Mouse (Mus musculus) cerebellum, adult 2 months (tissue): ENCODE data around the gene Arl5a. TPM values are rescaled to one million over a fixed set of nuclear protein-coding genes. Genes with fewer than 3 reads are reported as not detected.
A peak's percentile ranks its signal among the peaks of the same experiment; 100 is the strongest.

Source experiments
- DNase-seq, 2 experiments: peaks; one replicate each; pipeline ENCODE4 v3.0.0; 2021
- H3K27ac ChIP-seq: fragments of 200-500 bp; 2 replicates; pipeline ENCODE4 v1.5.1; 2012; ENCODE audit warnings: low read length, control low read depth, inconsistent platforms; ENCODE audit not compliant: insufficient read depth
- H3K27me3 ChIP-seq: fragments of 200-500 bp; 2 replicates; pipeline ENCODE4 v1.6.1; 2012; ENCODE audit warnings: inconsistent platforms, mild to moderate bottlenecking, low read length, moderate library complexity; ENCODE audit not compliant: control insufficient read depth, insufficient read depth
- H3K4me1 ChIP-seq: fragments of 200-500 bp; 2 replicates; pipeline ENCODE4 v1.6.1; 2011; ENCODE audit warnings: low read length; ENCODE audit not compliant: control insufficient read depth, insufficient read depth
- H3K4me3 ChIP-seq: fragments of 200-500 bp; replicated peaks from 2 replicates; pipeline ENCODE3; 2011; ENCODE audit warnings: mild to moderate bottlenecking, low read depth, low read length, control low read depth; ENCODE audit not compliant: insufficient read depth
- CTCF ChIP-seq: fragments of 200-500 bp; IDR thresholded peaks from 2 replicates; pipeline ENCODE4 v1.5.1; 2011; ENCODE audit warnings: low read depth, mild to moderate bottlenecking, control low read depth, low read length, moderate library complexity, borderline replicate concordance; ENCODE audit not compliant: insufficient read depth
- POLR2A ChIP-seq: fragments of 200-500 bp; IDR thresholded peaks from 2 replicates; pipeline ENCODE4 v1.6.1; 2011; ENCODE audit warnings: low read length, control low read depth, borderline replicate concordance; ENCODE audit not compliant: insufficient read depth
- WGBS: fragments of 180-500 bp; shearing (Covaris S2); methylation state at CpG from one replicate; pipeline ENCODE4 v1.1.7; 2018; 5-methylcytosine and 5-hydroxymethylcytosine counted together
- polyA plus RNA-seq: library from polyadenylated mRNA; depleted of rRNA; stranded (reverse); fragments of >200 nt; gene quantifications from 2 replicates; pipeline ENCODE4 v1.2.3, GENCODE M21; 2012; rRNA removed

Gene Arl5a
- polyA plus RNA-seq: 56.7 and 57.3 TPM in 2 replicates

DNA sequence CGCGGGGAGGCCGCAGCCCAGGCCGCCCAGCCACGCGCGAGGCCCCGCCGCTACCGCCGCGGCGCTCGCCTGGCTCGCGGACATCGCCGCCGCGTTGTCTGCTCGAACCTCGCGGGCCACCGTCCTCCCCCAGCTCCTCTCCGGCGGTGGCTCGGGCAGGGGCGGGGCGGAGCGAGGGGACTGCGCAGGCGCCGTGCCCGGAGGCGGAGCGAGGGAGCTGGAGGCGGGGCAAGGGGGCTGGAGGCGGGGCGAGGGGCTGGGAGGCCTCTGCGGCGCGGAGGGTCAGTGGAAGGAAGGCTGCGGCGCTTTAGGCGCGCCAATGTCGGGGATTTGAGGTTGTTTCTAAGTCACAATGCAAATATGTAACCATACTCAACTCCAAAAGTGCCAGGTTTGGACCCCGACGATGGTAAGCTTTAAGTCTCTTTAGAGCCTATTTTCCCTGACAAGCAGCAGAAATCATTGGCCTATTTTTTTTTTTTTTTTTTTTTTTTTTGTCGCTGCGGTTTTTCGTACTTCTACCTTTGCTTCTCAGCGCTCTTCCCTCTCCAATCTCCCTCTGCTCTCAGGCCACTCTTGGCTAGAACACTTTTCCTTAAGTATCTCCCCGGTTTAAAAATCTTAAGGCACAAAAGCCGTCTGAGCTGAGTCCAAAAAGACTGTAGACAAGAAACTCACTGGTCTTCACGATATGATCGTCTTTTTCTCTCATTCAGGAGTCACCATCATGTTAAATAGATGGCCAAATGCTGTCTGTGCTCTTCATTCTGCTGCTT, at the start of gene Arl5a:
Arl5a (minus strand) TSS at position 155 of the 776 bp plus-strand sequence.
- TF ChIP-seq CTCF (no peak), POLR2A (peak; percentile 95)
- under 1% methylated on average over 57 of the region's 57 CpGs for WGBS

GRCm38 (mm10) chr2:52471545-52472291, 47.0 kb upstream of the Arl5a start:
- TF ChIP-seq POLR2A (no peak), CTCF (no peak)
- peak; percentile 45 to 70 for DNase-seq
- Histone ChIP-seq H3K4me1 (peaks cover 42% of the 10 kb centered on the region), H3K27ac (no peak overlapping the region), H3K27me3 (no peaks in the 10 kb centered on the region), H3K4me3 (no peak overlapping the region)
- WGBS: 28% methylated on average over 4 of the region's 4 CpGs

More for the DNA sequence above, at the start of gene Arl5a:
- no peaks in the 10 kb centered on the region for H3K27me3 ChIP-seq
- DNase-seq: peak; percentile 96 to 98
- H3K4me3 ChIP-seq: peak within 1 kb of the TSS; percentile 98
- H3K4me1 ChIP-seq: peaks cover 19% of the 10 kb centered on the region; the same call in 1 of the 2 replicates
- H3K27ac ChIP-seq: peak within 1 kb of the TSS; percentile 95

GRCm38 (mm10) chr2:52470044-52470560, 45.4 kb upstream of the Arl5a start:
- WGBS: 91% methylated on average over 4 of the region's 4 CpGs

DNA sequence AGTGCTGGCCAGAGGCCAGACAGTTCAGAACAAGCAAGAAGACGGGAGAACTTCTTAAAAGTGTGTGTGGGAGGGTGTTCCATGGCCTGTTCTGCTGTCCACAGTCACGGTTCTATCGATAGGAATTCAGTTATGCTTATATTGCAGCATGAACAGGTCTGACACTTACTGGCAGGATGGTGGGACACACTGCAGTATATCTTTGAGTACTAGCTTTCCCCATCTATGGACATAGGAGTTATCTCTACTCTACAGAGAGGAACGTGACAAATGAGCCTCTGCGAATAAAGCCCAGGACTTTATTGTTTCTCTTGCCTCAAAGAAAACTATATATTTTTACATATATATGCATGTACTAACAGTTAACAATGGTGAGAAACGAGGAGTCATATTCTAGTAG, 42.9 kb upstream of the Arl5a start:
- H3K27ac ChIP-seq: no peak overlapping the region
- TF ChIP-seq POLR2A: no peak
- no peak for TF ChIP-seq CTCF
- 81% methylated on average over 6 of the region's 6 CpGs for WGBS
- DNase-seq: no peak
- H3K4me1 ChIP-seq: peaks cover 12% of the 10 kb centered on the region
- no peaks in the 10 kb centered on the region for H3K27me3 ChIP-seq
- no peak overlapping the region for H3K4me3 ChIP-seq

More at GRCm38 (mm10) chr2:52470044-52470560, 45.4 kb upstream of the Arl5a start:
- Histone ChIP-seq H3K4me1 (peaks cover 31% of the 10 kb centered on the region), H3K27ac (no peak overlapping the region), H3K27me3 (no peaks in the 10 kb centered on the region), H3K4me3 (no peak overlapping the region)
- no peak for DNase-seq
- TF ChIP-seq CTCF (no peak), POLR2A (no peak)

DNA sequence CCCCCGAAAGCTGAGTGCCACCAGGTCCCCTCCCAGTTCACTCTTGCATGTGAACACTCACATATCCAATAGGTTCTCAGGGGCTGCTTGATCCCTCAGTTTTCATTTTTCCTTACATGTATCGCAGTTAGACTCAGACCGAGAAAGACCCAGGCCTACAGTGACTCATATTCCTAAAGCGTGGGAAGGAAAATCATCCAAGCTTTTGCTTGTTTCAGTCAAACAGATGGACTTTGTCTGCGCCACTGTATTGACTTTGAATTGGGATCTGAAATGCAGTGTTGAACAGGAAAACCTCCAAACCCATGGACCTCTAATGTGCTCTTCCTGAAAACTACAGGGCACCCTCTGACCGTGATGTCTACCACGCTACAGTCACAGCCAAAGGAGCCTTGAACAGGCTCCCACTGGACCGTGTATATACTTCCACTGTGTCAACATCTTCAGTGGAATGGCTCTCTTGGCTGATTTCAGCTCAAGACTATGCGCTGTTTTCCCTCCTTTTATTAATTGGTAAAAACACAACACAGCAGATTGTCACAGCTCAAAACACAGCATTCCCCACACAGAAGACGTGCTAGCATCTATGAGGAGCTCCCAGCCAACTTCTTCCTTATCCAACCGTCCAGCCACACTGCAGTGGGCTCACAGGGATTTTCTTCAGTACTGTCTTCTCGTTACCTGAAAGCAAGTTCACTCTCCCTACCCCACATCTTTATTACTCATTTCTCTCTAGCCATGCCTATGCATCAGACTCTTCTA, 36.7 kb upstream of the Arl5a start:
- 0 out of 2 replicates have a peak overlapping the region, but pooled peaks have one; percentile 21 for H3K27ac ChIP-seq
- WGBS: 83% methylated on average over 12 of the region's 12 CpGs
- TF ChIP-seq POLR2A: no peak
- TF ChIP-seq CTCF: no peak
- no peak for DNase-seq
- no peak overlapping the region for H3K4me3 ChIP-seq
- H3K4me1 ChIP-seq: no peaks in the 10 kb centered on the region
- H3K27me3 ChIP-seq: no peaks in the 10 kb centered on the region

DNA sequence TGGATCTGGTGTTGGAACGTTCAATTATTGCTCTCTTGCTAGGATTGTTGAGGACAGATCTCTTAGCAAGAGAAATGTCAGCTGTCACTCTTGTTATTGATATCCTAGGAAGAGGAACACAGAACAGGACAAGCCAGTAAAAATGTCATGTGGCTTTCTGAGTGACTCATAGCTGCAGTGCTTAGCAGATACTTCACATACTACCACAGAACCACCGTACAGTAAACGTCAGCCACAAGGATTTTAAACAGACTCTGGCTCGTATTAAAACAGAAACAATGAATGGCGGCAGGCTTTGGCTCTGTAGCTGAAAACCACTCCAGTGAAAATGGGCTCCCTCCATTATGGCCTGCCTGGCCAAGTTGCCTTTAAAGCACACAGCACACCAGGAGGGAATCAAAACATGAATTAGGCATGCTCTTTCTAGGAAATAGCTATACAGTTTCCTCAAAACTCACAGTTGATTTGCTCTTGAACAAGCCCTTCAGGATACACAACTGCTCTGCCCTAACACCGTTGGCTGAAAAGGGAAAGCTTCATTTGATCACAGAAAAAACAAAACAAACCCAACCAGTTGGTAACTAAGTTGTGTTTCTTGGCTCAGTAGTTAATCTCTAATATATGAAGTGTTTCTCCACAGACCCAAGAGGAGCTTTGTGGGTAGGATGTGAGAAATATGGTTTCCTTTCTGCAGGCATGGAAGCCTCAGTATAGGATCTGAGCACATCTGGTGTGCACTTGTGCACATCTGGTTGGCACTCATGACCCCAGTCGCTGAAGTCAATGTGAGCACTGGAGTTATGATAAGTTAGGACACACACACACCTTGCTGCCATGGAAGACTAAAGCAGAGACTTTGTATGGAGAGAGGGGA, 31.1 kb upstream of the Arl5a start:
- H3K27me3 ChIP-seq: no peaks in the 10 kb centered on the region
- WGBS: 62% methylated on average over 7 of the region's 7 CpGs
- no peak overlapping the region for H3K4me3 ChIP-seq
- H3K27ac ChIP-seq: no peak overlapping the region
- no peak for DNase-seq
- no peaks in the 10 kb centered on the region for H3K4me1 ChIP-seq
- TF ChIP-seq CTCF (no peak), POLR2A (no peak)

DNA sequence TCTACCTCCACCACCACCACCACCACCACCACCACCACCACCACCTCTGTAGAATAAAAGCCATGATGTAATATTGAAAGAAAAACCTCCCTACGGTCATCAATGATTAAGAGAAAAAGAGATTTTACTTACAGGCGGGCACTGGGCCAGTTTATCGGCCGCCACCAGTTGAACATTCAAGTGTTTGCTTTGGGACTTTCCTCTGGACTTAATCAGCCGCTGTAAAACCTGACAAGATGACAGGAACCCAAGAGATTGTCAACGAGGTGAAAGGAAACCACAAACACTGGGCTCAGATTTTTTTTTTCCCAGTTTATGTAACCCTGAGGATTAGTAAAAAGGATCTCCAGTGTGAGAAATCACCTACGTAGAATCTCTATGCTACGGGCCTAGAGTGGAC, 25.1 kb upstream of the Arl5a start:
- H3K27ac ChIP-seq: no peak overlapping the region
- WGBS: 91% methylated on average over 8 of the region's 8 CpGs
- DNase-seq: no peak
- no peak overlapping the region for H3K4me3 ChIP-seq
- TF ChIP-seq POLR2A: no peak
- no peak for TF ChIP-seq CTCF
- H3K27me3 ChIP-seq: no peaks in the 10 kb centered on the region
- peaks cover 3% of the 10 kb centered on the region; the same call in 1 of the 2 replicates for H3K4me1 ChIP-seq
